Mouse (Mus musculus) Muller cell, postnatal 12 days (primary cell): ENCODE measurements around the gene Pla2g6.

Source experiments
- DNase-seq: peaks from one replicate; pipeline ENCODE4 v3.0.0-alpha.2; 2015; ENCODE audit errors: inconsistent ontology term

Pla2g6 gene

DNA sequence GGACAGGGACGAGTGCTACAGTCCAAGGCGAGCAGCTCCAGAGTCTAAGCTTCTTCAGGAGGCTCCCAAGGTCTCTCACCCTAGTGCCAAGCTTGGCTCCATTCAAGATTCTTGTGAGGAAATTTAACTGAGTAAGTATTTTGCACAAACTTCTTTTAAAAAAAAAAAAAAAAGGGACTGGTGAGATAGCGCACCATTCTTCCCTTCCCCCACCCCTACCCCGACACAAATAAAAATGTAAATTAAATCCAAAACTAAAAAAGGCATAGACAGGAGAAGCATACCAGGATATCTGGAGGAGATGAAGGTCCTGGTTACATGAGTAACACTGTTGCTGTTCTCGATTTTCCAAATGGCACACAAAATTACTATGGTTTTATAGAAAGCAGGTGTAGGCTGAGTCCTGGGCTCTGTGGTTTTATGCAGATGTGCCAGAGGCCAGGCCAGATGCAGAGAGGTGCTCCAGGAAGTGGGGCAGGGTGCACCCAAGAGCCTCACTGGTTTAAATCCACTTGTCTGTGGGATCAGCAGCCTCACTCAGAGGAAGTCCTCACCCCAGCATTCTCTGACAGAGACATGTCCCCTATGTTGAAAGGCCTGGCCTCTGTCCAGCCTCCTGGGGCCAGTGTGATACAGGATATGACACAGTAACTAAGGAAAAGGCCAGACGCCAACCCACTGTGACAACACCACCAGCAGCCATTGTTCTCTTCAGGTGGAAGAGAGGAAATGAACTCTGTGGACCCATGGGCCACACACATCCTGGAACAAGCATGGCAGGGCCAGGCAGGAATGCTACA, 5.0 kb downstream of the Pla2g6 start:
- peak; percentile 89 for DNase-seq

DNA sequence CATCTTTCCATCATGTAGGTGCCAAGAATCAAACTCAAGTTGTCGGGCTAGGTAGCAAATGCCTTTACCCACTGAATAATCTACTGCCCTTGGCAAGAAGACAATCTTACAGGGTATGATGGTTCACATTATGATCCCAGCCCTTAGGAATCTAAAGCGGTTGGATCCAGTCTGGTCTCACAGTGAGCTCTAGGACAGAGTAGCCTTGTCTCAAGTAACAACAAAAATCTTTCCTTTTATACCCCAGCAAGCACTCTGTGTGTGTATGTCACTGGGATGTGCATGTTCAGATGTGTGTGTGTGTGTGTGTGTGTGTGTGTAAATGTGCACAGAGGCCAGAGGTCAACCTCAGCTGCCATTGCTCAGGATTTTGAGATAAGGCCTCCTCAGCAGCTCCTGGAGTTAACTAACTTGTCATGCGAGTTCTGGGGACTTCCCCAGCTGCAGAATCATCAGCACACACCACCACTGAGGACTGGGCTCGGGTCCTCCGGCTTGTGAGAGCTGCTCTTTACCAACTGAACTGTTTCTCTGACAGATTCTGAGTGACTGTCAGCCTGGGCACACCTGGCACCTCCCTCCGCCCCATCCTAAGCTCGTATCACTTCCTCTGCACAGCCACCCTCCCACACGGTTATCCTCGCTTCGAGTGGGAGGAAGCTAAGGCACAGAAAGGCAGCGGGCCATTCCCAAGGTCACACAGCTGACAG, 5.8 kb downstream of the Pla2g6 start:
- peak; percentile 63 for DNase-seq

DNA sequence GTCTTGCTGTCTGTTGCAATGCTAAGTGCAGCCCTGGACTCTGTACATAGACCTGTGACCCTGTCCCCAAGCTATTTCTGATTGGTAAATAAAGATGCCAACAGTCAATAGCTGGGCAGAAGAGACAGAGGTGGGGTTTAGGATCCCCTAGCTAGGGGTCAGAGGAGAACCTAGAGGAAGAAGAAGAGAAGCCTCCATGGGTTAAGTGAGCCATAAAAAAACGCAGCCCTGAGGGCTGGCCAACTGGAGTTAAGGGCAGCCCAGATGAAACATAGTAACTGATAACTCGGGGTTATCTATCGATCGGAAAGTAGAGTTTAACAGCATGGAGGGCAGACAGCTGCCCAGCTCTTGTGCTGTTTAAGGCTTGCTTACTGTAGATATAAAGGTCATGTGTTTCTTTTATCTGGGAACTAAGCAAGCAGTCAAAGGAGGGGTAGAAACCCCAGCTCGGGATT, 6.4 kb downstream of the Pla2g6 start:
- no peak for DNase-seq

DNA sequence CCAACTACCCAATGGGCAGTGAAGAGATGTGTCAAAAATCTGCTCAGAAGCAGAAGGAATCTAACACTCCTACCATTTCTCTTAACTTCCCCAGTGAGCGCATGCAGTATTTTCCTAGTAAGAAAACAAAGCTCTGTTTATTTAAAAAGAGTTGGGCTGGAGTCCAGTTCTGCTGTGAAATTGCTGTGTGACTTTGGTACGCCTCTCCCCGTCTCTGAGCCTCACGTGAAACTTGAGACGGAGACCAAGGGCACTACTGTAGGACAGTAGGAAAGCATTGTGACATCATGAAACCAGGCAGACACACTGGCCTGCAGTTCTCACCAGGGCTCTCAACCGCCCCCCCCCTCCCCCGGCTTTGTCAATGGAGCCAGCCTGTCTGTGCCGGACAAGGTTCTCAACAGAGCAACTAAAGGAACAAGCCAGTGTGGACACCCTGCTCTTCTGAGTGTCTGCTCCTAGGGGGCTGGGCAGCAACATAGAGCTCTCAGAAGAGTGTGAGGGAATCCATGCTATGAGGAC, 14.3 kb downstream of the Pla2g6 start:
- DNase-seq: no peak

DNA sequence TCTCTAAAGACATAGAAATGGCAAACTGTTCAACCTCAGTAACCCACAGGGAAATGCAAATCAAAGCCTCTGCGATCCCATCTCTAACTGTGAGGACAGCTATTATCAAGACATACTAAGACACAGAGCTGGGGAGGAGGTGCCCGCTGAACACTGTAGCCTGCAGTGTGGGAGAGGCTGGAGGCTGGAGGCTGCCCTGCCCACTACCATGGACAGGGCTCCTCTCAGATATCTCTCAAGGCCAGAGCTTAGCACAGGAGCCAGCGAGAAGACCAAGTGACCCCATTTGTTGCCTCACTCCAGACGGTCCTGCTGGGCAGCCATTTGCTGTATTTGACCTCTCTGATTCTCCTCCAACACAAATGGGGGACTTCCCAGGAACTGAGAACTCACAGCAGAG, 20.3 kb downstream of the Pla2g6 start:
- DNase-seq: no peak

DNA sequence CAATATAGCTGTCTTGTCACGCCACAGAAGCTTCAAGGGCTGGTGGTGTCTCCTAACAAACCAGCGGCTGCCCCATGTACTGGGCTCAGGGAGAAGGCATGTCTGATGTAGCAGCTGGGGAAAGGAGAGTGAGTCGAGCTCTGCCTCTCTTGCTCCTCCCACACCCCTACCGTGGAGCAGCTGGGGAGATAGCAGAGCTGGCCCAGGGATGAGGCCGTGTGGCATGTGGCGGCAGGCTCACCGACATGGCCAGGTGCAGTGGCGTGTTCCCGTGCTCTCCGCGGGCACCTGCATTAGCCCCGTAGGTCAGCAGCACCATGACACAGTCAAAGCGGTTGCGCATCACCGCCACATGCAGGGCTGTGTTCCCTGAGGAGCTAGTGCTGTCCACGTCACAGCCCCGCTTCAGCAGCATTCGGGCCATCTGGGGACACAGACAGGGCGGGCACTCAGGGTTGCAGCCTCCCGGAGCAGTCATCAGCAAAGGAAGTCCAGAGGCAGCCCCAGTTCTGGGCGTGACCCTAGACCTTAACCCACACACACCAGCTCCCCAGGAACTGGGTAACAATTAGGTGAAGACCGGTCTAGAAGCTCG, 22.1 kb downstream of the Pla2g6 start:
- no peak for DNase-seq

DNA sequence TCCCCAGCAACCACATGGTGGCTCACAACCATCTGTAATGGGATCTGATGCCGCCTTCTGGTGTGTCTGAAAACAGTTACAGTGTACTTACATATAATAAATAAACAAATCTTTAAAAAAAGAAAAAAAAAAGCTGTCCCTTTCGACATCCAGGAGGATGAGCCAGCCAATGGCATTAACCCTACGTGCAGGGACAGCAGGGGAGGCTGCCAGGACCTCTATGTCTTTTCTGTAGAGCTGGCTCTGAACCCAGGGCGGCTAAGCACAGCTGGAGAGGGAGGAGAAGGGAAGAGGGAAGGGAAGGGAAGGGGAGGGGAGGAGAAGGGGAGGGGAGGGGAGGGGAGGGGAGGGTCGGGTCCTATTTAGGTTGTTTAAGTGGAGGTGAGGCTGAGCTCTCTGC, 23.4 kb downstream of the Pla2g6 start:
- DNase-seq: no peak

DNA sequence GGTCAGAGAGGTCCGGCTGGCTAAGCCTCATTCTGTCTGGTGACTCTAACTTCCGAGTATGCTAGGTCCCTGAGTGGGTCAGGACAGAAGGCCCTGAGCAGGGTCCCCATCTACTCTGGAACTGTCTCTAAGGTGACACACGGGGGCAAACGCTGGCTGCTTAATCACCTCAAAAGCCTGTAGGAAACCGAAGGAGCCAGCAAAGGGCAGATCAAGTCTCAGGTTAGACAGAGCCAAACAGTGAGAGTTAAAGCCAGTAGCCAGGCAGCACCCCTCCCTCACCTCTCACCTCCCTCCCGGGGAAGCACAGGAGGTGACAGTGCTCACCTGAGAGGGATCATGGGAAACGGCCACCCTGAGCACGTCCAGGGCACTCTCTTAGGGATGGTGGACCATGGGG, 24.5 kb downstream of the Pla2g6 start:
- no peak for DNase-seq

DNA sequence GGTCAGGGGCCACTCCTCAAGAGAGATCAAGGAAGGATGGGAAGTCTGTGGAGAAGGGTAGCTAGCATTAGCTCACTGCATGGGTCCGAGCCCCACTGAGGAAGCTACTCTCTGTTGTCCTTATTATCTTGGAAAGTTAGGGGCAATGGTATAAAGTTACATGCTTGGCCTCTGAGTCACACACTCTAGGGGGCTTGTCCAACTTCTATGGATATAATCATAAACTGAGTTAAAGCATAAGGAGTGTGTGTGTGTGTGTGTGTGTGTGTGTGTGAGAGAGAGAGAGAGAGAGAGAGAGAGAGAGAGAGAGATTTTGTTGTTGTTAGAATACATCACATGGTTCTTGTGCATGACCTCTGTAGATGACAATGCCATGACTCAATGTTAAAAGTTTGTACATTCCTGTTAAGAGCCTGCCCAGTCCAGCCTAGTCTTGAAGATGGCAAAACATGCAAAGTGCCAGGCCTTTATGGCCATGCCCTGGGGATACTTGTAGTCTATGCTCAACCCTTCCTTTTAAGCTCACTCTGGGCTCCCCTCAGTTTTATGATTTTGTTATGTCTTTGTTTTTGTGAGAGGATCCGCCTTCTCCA, 28.5 kb downstream of the Pla2g6 start:
- peak; percentile 40 for DNase-seq

DNA sequence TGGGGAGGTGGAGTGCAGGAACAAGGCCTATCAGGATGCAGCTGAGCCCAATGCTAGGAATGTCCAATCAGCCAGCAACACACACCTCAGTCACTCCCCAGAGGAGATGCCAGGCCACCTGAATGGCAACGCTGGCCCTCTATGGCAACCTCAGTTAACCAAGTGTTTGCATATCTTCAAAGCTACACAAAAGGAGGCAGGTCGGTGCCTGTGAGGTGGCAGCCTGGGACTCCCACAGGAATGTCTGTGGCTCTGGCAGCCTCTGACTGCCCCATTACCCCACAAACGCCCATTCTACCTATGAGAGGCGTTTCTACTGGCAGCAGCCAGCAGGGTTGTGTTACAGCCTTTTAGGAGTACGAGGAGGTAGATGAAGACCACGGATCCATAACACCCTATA, 29.6 kb downstream of the Pla2g6 start:
- no peak for DNase-seq

DNA sequence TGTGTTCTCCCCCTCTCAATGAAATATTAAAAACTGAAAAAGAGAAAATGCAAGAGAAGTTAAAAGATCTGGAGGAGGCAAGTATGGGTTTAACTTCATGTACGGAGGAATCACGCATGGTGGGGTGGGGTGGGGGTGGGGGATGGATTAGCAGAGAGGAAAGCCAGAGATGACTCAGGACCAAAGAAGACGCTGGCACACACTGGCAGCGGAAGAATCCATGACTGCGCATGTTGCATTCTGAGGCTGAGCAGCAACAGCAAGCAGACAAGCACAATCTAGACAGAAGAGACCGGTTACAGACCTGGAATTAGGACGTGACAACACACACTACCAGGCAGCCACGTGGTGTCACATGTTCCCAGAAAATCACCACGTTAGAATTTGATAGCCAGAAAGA, 35.4 kb downstream of the Pla2g6 start:
- no peak for DNase-seq

DNA sequence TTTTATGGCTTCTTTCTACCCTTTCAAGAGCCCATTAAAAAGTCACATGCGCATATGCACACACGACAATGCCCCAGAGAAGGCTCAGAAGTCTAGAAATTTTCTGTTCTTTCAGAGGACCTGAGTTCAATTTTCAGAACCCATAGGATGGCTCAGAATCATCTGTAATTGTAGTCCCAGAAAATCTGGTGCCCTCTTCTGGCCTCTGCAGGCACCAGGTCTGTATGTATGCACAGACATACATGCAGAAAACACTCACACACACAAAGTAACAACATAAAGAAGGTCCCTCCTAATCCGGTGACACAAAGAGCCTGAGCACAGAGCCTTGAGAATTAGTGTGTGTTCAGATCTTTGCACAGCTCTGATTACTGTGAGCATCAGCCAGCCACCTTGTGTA, 37.9 kb downstream of the Pla2g6 start:
- no peak for DNase-seq

DNA sequence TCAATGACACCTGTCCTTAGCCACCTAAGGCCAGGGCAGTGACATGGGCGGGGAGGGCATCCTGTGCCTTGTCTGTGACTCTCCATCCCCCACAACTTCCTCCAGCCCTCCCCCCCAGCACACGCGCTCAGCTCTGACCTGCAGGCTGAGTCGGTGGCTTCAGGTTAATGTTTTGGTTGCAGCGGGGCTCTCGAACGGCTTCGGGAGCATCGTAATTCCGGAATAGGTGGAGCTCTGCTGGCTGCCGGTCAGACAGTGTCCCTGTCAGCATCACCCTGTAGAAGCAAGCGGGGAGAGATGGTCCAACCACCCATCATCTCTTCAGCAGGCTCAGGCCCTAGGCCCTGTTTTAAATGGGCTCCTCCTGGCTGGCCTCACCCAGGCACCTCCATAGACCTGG, 38.7 kb downstream of the Pla2g6 start:
- no peak for DNase-seq

DNA sequence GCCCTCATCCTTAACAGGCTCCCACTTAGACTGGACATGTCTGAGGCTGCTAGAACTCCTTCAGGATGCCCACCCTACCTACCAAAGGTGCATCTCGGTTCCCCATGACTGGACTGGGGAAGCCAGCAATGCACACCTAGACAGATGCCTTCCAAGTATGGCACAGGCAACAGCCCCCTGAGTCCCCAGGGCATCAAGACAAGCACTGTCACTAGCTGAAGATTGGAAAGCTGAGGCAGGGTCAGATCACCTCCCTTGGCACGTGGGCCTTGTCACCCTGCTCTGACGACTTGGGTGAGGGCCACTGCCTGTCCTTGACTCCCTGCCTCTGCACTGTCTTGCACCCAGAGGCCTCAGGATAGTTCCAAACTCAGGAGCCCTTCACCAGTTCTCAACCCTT, 39.8 kb downstream of the Pla2g6 start:
- DNase-seq: no peak

DNA sequence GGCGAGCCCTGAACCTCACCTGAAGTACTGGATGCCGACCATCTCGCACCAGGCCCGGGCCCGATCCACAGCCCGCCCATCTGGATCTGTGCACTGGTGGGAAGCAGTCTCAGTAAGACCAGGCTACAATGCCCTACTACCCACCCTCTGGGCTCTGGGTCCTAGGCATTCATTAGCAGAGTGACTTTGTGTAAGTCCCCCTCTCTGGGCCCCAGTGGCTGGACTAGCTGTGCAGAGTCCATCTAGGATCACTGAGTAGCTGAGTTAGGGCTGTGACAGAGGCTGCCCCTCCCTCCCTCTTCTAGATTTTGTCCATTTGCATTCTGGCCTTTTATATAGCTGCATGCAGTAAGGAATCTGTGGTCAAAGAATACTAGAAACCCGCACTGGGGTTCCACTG, 41.1 kb downstream of the Pla2g6 start:
- no peak for DNase-seq

DNA sequence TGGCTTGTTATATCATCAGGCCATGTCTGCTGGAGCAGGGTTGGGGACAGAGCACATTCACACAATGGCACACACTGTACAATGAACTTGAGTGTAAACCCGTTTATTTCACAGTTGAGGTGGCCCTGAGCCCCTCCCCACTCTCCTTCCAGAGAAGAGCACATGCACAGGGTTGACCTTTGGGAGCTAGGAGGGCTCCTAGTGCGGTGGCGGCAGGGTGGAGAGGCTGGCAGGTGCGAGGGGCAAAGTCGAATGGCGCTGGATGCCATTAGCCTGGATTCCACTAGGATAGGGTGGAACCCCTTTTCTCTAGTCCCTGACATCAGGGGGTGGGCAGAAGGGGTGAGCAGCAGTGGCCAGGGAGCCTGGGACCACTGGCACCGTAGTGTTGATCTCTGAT, 42.0 kb downstream of the Pla2g6 start:
- DNase-seq: no peak

DNA sequence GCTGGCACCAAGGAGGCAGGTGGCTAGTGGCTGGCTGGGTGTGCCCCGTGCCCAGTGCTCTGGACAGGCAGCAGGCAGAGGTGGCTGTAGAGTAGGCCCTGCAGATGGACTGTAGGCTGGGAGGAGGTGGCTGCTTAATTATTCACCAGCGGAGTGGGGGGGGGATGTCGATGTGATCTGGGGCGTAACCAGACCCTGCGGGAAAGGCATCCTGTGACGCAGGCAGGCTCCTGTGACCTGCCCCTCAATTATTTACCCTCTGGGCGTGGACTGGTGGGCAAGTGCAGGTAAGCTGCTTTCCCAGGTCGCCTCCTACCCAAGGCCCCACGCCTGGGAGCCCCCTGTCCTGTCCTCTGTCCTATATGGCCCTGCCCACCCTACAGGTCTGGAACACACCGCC, 42.8 kb downstream of the Pla2g6 start, which contains the start of gene Baiap2l2:
Baiap2l2 (minus strand) TSS at position 139 of the 400 bp plus-strand sequence.
- DNase-seq: no peak

DNA sequence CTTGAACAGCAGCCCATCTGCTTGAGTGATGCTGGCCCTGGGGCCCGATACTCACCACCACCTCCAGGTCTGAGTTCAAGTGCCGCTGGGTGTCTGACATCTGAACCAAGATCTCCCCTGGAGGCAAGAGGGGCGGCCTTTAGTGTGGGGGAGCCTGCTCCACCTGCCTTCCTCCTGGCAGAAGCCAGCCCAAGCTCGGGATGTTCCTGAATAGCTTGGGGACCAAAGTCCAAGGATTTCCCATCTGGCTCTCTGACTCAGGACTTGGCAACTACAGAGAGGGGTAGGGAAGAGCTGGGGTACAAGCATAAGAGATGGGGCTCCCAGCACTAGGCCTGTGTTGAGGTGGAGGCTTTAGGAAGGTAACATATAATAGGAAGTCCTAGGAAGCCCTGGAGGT, 44.8 kb downstream of the Pla2g6 start:
- DNase-seq: no peak

DNA sequence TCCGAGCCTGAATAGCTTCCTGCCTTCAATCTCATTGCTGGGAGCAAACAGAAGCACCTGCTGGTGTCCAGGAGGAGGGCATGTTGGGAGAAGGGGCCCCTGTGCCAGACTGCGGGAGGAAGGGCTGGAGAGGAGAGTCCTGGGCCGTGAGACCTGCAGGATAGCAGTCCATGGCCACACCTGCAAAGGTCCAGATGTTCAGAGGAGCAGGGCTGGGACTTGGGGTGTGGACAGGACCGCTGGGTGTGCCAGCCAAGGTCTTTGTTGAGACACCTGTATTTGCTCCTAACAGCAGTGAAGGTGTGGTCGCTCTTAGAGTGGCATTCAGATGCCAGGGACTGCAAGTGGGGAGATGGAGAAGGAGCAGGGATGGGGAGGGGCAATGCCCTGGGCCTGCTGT, 45.8 kb downstream of the Pla2g6 start:
- no peak for DNase-seq

DNA sequence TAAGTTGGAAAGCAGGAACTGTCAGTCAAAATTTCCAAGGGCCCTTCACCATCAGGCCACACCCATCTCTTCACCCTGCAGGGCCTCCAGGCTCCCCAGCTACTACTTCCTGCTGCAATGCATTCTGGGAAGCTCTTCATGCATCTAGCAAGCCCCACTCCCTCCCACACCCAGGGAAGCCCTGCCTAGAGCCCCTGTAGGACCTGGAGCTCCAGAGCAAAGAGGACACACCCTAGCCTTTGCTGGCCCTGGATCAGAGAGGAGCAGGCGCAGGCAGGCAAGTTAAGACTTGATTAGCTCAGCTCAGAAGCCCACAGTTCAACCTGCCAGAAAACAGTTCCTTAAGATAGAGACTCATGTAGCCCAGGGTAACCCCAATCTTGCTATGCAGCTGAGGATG, 46.8 kb downstream of the Pla2g6 start:
- no peak for DNase-seq

DNA sequence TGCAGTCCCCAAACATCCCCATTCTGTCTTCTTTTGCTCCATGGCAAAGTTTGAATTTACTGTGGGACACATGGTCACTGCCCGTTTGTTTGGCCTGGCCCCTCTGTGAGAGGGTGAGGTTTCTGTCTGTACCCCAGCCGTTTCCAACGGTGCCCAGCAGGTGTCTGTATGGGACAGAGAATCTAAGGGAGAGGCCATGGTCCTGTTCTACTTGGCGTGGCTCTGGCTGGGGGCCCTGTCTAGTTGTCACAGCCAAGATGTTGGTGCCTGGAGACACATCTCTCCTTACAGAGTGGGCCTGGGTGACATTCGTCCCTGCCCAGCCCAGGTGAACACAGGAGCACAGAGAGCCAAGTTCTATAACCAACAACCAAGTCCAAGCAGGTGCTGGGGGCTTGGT, 47.3 kb downstream of the Pla2g6 start:
- DNase-seq: peak; percentile 14

DNA sequence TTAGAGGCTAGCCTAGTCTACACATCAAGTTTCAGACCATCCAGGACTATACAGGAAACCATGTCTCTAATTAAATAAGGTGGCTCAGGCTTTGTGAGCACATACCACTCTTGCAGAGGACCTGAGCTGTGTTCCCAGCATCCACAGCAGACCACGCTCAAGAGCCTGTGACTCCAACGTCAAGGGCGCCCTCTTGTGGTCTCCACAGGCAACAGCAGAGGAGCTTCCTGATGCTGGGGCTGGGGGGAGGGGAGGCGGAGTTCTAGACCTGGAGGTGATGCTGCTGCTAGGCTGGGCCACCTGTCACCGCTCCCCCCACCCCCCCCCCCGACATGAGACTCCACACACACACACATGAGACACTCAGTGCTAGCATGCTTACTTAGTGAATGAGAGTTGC, 48.0 kb downstream of the Pla2g6 start:
- DNase-seq: no peak
